Mouse (Mus musculus) hindbrain, postnatal 0 days (tissue): ENCODE measurements around the gene Cers1. TPM values are rescaled to one million over a fixed set of nuclear protein-coding genes. Genes with fewer than 3 reads are reported as not detected.
A peak's percentile ranks its signal among the peaks of the same experiment; 100 is the strongest.

Experiments
- ATAC-seq: fragments of 200-750 bp; cut with Nextera tagmentation; 2 replicates; pipeline ENCODE4 v1.8.0; 2017; ENCODE audit warnings: mild to moderate bottlenecking, moderate TSS enrichment, moderate library complexity
- DNase-seq: peaks from one replicate; pipeline ENCODE4 v3.0.0-alpha.2; 2015; ENCODE audit warnings: low spot score
- H3K27ac ChIP-seq: fragments of 300-500 bp; sonication (generic); 2 replicates; pipeline ENCODE4 v1.5.1; 2014; ENCODE audit warnings: mild to moderate bottlenecking
- H3K27me3 ChIP-seq: fragments of 300-500 bp; sonication (generic); 2 replicates; pipeline ENCODE4 v1.6.1; 2014; ENCODE audit warnings: low read length, mixed read lengths; ENCODE audit not compliant: insufficient read depth
- H3K36me3 ChIP-seq: fragments of 300-500 bp; sonication (generic); 2 replicates; pipeline ENCODE4 v1.6.1; 2014; ENCODE audit warnings: low read length, mixed read lengths; ENCODE audit not compliant: insufficient read depth
- H3K4me1 ChIP-seq: fragments of 300-500 bp; sonication (generic); 2 replicates; pipeline ENCODE4 v1.6.1; 2014; ENCODE audit warnings: antibody characterized with exemption, low read length, mixed read lengths; ENCODE audit not compliant: insufficient read depth
- H3K4me2 ChIP-seq: fragments of 300-500 bp; sonication (generic); 2 replicates; pipeline ENCODE4 v1.6.1; 2014; ENCODE audit warnings: low read depth, mild to moderate bottlenecking, low read length, moderate library complexity, mixed read lengths
- H3K4me3 ChIP-seq: fragments of 300-500 bp; sonication (generic); 2 replicates; pipeline ENCODE4 v1.5.1; 2014; ENCODE audit warnings: low read length
- H3K9ac ChIP-seq: fragments of 300-500 bp; sonication (generic); replicated peaks from 2 replicates; pipeline ENCODE4 v1.6.1; 2014; ENCODE audit warnings: mild to moderate bottlenecking, low read length, moderate library complexity, mixed read lengths
- H3K9me3 ChIP-seq: fragments of 300-500 bp; sonication (generic); 2 replicates; pipeline ENCODE4 v1.6.1; 2016; ENCODE audit warnings: low read length, mixed read lengths
- CTCF ChIP-seq: IDR thresholded peaks from 2 replicates; pipeline ENCODE4 v1.5.1; 2016; ENCODE audit warnings: antibody characterized with exemption, control low read depth, low read depth
- WGBS: fragments of 180-500 bp; shearing (Covaris S2); extraction: QIAGEN DNeasy Blood & Tissue Kit; methylation state at CpG from one replicate; pipeline ENCODE4 v1.1.7; 2014; 5-methylcytosine and 5-hydroxymethylcytosine counted together
- polyA plus RNA-seq: library from polyadenylated mRNA; unstranded; fragments of >200 nt; fragmentation: Nextera tagmentation; extraction: Ambion mirVana; gene quantifications from 2 replicates; pipeline ENCODE4 v1.2.1, GENCODE M21; 2015
- total RNA-seq: library from RNA; depleted of rRNA; stranded (reverse); fragments of >200 nt; gene quantifications from 2 replicates; pipeline ENCODE4 v1.2.3, GENCODE M21; 2014

The Cers1 gene
- total and polyA plus RNA-seq, 2 experiments from 2014 or later, result 45.5 to 92.5 TPM

DNA sequence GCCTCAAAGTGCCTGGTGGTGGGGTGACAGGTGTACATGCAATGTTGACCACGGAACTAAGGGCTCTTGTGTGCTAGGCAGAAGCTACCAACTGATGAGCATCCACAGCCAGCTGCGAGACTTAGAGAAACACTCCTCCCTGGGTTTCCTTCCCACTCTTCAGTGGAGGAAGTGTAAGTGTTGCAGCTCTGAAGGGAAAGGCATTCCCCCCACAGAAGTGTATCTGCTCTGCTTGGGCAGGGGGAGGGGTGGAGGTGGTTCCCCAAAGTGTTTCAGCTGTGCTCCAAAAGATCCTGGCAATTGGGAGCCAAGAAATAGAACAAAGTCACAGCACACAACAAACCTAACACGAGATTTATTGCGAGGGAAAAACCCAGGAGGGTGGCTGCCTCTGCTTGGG is 38.4 kb downstream of the Cers1 start:
- H3K9me3 ChIP-seq, result no peaks in the 10 kb centered on the region
- DNase-seq (no peak), ATAC-seq (no peak)
- H3K36me3 ChIP-seq, result 0 out of 2 replicates have a peak, but pooled peaks cover 3% of the 10 kb centered on the region
- H3K27me3 ChIP-seq, result no peaks in the 10 kb centered on the region
- H3K4me3 ChIP-seq, result peak overlapping the region; percentile 100
- 65% methylated on average over 4 of the region's 4 CpGs for WGBS
- peak overlapping the region; percentile 97 for H3K9ac ChIP-seq
- H3K4me2 ChIP-seq, result peak overlapping the region; percentile 100
- TF ChIP-seq CTCF, result no peak
- peaks cover 22% of the 10 kb centered on the region for H3K4me1 ChIP-seq
- H3K27ac ChIP-seq, result peak overlapping the region; percentile 93

DNA sequence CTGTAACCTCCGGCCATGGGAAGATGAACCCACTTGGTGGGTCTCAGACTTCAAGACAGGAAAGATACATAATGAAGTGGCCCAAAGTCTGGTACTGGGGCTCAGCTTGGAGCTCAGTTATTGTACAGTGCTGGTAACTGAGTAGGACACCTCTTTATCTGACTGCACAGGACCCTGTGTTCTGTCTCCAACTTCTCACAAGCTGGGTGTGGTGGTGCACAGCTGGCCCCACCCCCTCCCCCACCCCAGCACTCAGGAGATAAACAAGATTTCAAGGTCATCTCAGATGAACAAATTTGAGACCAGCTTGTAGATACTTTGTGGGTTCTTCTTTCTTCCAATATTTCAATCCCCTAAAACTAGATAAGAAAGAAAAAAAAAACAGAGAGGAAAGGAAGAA is 40.5 kb downstream of the Cers1 start:
- Histone ChIP-seq H3K27ac (no peak overlapping the region), H3K4me2 (no peak overlapping the region), H3K36me3 (no peaks in the 10 kb centered on the region), H3K4me1 (peaks cover 17% of the 10 kb centered on the region), H3K27me3 (no peaks in the 10 kb centered on the region), H3K9ac (no peak overlapping the region), H3K4me3 (no peak overlapping the region), H3K9me3 (no peaks in the 10 kb centered on the region)
- 71% methylated on average over 1 of the region's 1 CpGs for WGBS
- ATAC-seq, result no peak
- no peak for DNase-seq
- no peak for TF ChIP-seq CTCF

GRCm38 (mm10) chr8:70359411-70359810 is 43.8 kb downstream of the Cers1 start:
- H3K9me3 ChIP-seq, result no peaks in the 10 kb centered on the region
- no peaks in the 10 kb centered on the region for H3K4me1 ChIP-seq
- DNase-seq (peak; percentile 49), ATAC-seq (0 out of 2 replicates have a peak, but pooled peaks have one; percentile 13)
- H3K27me3 ChIP-seq, result no peaks in the 10 kb centered on the region
- H3K4me2 ChIP-seq, result no peak overlapping the region
- 15% methylated on average over 3 of the region's 3 CpGs for WGBS
- H3K27ac ChIP-seq, result no peak overlapping the region
- no peak for TF ChIP-seq CTCF
- no peaks in the 10 kb centered on the region for H3K36me3 ChIP-seq
- no peak overlapping the region for H3K9ac ChIP-seq
- no peak overlapping the region for H3K4me3 ChIP-seq

DNA sequence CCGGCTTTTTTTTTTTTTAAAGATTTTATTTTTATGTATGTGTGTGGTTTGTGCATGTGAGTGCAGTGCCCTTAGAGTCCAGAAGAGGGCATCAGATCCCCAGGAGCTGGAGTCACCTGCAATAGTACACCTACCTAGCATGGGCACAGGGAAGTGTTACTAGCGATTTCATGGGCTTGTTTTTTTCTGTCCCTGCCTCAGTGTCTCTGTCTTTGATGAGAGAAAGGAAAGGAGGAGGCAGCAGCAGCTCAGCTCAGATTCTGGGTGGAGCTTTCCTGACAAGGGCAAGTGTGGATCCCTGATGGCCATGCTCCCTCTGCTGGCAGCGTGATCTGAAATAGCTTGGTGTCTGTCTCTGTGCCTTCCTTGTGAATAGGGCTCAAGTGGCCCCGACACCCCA is 45.2 kb downstream of the Cers1 start:
- no peaks in the 10 kb centered on the region for H3K4me1 ChIP-seq
- H3K9me3 ChIP-seq, result no peaks in the 10 kb centered on the region
- 56% methylated on average over 4 of the region's 4 CpGs for WGBS
- H3K27ac ChIP-seq, result no peak overlapping the region
- ATAC-seq, result no peak
- no peak overlapping the region for H3K9ac ChIP-seq
- H3K27me3 ChIP-seq, result no peaks in the 10 kb centered on the region
- H3K4me2 ChIP-seq, result no peak overlapping the region
- peak; percentile 43 for TF ChIP-seq CTCF
- H3K36me3 ChIP-seq, result no peaks in the 10 kb centered on the region
- no peak for DNase-seq
- H3K4me3 ChIP-seq, result no peak overlapping the region

DNA sequence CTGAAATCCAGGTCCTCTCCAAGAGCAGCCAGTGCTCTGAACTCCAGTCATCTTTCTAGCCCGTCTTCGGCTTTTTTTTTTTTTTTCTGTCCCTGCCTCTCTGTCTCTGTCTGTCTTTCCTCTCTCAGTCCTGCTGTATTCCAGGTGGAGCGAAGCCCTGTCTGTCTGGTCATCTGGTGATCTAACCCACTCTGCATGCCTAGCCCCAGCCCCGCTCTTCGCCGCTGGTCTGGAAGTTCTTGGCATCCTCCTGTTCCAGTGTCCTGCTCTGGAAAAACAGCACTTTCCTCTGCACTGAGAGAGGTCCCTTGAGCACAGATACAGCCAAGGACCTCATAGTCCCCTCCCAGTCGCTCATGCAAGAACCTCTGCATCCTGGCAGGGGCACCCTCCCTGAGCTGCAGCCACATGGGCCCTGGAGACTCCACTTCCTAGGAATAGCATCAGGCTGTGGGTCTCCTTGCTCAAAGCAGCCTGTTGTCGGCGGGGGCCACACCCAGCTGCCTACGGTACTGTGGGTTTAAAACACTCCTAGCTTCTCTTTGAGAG is 46.0 kb downstream of the Cers1 start:
- H3K27me3 ChIP-seq, result no peaks in the 10 kb centered on the region
- ATAC-seq, result no peak
- H3K9me3 ChIP-seq, result no peaks in the 10 kb centered on the region
- no peak overlapping the region for H3K4me3 ChIP-seq
- H3K4me2 ChIP-seq, result no peak overlapping the region
- H3K36me3 ChIP-seq, result no peaks in the 10 kb centered on the region
- no peak for TF ChIP-seq CTCF
- no peak overlapping the region for H3K27ac ChIP-seq
- H3K4me1 ChIP-seq, result no peaks in the 10 kb centered on the region
- 76% methylated on average over 10 of the region's 10 CpGs for WGBS
- no peak overlapping the region for H3K9ac ChIP-seq
- DNase-seq, result no peak

DNA sequence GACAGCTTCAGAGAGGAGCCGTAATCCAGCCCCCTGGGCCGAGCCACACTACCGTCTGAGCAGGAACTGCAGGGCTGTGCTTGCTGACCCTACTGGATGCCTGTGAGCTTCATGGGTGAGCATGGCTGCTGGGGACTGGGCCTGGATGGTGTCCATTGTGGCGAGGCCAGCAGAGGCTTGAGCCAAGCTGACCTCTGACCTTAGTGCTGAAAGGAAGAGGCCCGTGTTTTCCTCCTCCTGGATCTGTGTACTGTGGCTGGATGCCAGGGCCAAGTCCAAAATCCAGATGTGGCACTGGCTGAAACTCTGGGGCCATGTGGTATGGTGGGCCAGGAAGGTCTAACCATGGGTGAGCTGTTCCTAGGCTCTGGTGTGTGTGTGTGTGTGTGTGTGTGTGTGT is 48.5 kb downstream of the Cers1 start:
- no peaks in the 10 kb centered on the region for H3K4me1 ChIP-seq
- no peak for DNase-seq
- H3K27me3 ChIP-seq, result no peaks in the 10 kb centered on the region
- TF ChIP-seq CTCF, result no peak
- WGBS, result 26% methylated on average over 5 of the region's 5 CpGs
- H3K27ac ChIP-seq, result no peak overlapping the region
- no peak overlapping the region for H3K4me3 ChIP-seq
- H3K4me2 ChIP-seq, result no peak overlapping the region
- H3K36me3 ChIP-seq, result no peaks in the 10 kb centered on the region
- no peaks in the 10 kb centered on the region for H3K9me3 ChIP-seq
- ATAC-seq, result no peak
- no peak overlapping the region for H3K9ac ChIP-seq

DNA sequence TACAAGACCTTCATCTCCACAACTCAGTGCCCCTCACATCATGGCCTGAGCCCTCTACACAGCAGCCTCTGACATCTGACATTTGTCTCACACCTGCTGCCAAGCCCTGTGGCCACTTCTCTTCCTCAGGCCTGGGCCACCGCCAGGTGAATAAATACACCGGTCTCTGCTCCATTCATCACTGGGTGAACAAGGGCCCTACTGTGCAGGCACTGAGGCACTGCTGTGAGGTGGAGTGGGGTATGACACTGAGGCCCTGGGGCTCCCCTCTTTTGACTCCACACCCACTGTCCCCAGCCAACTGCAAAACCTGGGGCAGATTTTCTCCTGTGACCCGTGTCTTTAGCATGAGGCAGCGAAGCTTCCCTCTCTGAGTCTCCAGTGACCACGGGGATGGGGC is 51.0 kb downstream of the Cers1 start:
- no peak for DNase-seq
- Histone ChIP-seq H3K4me3 (no peak overlapping the region), H3K36me3 (no peaks in the 10 kb centered on the region), H3K9ac (no peak overlapping the region), H3K9me3 (no peaks in the 10 kb centered on the region), H3K4me1 (no peaks in the 10 kb centered on the region), H3K27me3 (peaks cover 1% of the 10 kb centered on the region; the same call in 1 of the 2 replicates), H3K27ac (no peak overlapping the region), H3K4me2 (no peak overlapping the region)
- ATAC-seq, result no peak
- 65% methylated on average over 5 of the region's 5 CpGs for WGBS
- TF ChIP-seq CTCF, result no peak
